ENCODE assay signal across 7 mouse cellular contexts in genomic region chr17:49563416-49563780, GRCm38 (mm10). TPM values are rescaled to one million over a fixed set of nuclear protein-coding genes. Genes with fewer than 3 reads are reported as not detected.
DNase-seq lines count a peak whose midpoint lies in the region; ATAC-seq and TF ChIP-seq lines count a peak whose summit lies in the region.

No protein-coding gene starts in this region.

- peak; percentile 14; the same call in 1 of the 2 replicates for ATAC-seq in forebrain, embryonic 13.5 days
- peak; percentile 34; the same call in 1 of the 2 replicates for ATAC-seq in limb, embryonic 14.5 days (ENCODE audit: low FRiP score, low read depth)
- no peak for ATAC-seq in stomach, embryonic 14.5 days (ENCODE audit: insufficient number of reproducible peaks, insufficient read depth, low FRiP score, low read depth)

- DNase-seq in layer of hippocampus, adult 2 months (ENCODE audit: low spot score in 2 of 2) = no peak
- no peak for DNase-seq in layer of hippocampus, postnatal 36 days
- no peak for DNase-seq in limb, embryonic 14.5 days (ENCODE audit: low spot score)
- DNase-seq in layer of hippocampus, postnatal 25 days (ENCODE audit: extremely low spot score in 1 of 2, low spot score in 1 of 2) = no peak
- no peak for DNase-seq in urinary bladder, postnatal 10 days (ENCODE audit: low spot score)

- WGBS in forebrain, embryonic 13.5 days = 23% methylated on average over 4 of the region's 4 CpGs
- 14% methylated on average over 4 of the region's 4 CpGs for WGBS in limb, embryonic 14.5 days
- WGBS in stomach, embryonic 14.5 days = 21% methylated on average over 4 of the region's 4 CpGs

- no peaks in the 10 kb centered on the region for H3K36me3 ChIP-seq in forebrain, embryonic 13.5 days (ENCODE audit: poor library complexity, severe bottlenecking)
- no peaks in the 10 kb centered on the region for H3K36me3 ChIP-seq in limb, embryonic 14.5 days (ENCODE audit: control insufficient read depth, insufficient read depth, low read length)
- H3K36me3 ChIP-seq in stomach, embryonic 14.5 days (ENCODE audit: control insufficient read depth, insufficient read depth, low read length) = no peaks in the 10 kb centered on the region

- TF ChIP-seq CTCF in layer of hippocampus, adult 2 months (conservative IDR thresholded peaks at IDR 0.05) = no peak

- peak overlapping the region; percentile 48 for H3K4me3 ChIP-seq in layer of hippocampus, adult 2 months
- H3K4me3 ChIP-seq in forebrain, embryonic 13.5 days = peak overlapping the region; percentile 42
- peak overlapping the region; percentile 60 for H3K4me3 ChIP-seq in limb, embryonic 14.5 days (replicated peaks; ENCODE audit: low read length)
- H3K4me3 ChIP-seq in stomach, embryonic 14.5 days (ENCODE audit: low read depth, low read length) = peak overlapping the region; percentile 55

- H3K9me3 ChIP-seq in forebrain, embryonic 13.5 days (replicated peaks) = no peaks in the 10 kb centered on the region
- H3K9me3 ChIP-seq in limb, embryonic 14.5 days (ENCODE audit: control insufficient read depth, low read length) = no peaks in the 10 kb centered on the region
- H3K9me3 ChIP-seq in stomach, embryonic 14.5 days (ENCODE audit: control insufficient read depth, low read depth, low read length) = no peaks in the 10 kb centered on the region

- peak overlapping the region; percentile 80 for H3K4me2 ChIP-seq in forebrain, embryonic 13.5 days
- peak overlapping the region; percentile 84 for H3K4me2 ChIP-seq in limb, embryonic 14.5 days (replicated peaks; ENCODE audit: low read depth, low read length, severe bottlenecking)
- peak overlapping the region; percentile 43 for H3K4me2 ChIP-seq in stomach, embryonic 14.5 days (replicated peaks; ENCODE audit: low read depth, low read length)

- peaks cover 20% of the 10 kb centered on the region for H3K4me1 ChIP-seq in forebrain, embryonic 13.5 days
- peaks cover 17% of the 10 kb centered on the region for H3K4me1 ChIP-seq in limb, embryonic 14.5 days (ENCODE audit: control insufficient read depth, insufficient read depth, low read length)
- H3K4me1 ChIP-seq in stomach, embryonic 14.5 days (ENCODE audit: control insufficient read depth, insufficient read depth, low read length) = peaks cover 10% of the 10 kb centered on the region; the same call in 1 of the 2 replicates

- TF ChIP-seq POLR2A in limb, embryonic 14.5 days (IDR thresholded peaks at IDR 0.05; ENCODE audit: borderline replicate concordance, extremely low read depth, insufficient read depth, insufficient read length) = no peak

- peaks cover 11% of the 10 kb centered on the region for H3K27me3 ChIP-seq in forebrain, embryonic 13.5 days
- no peaks in the 10 kb centered on the region for H3K27me3 ChIP-seq in limb, embryonic 14.5 days (ENCODE audit: control insufficient read depth, insufficient read depth, low read length)
- no peaks in the 10 kb centered on the region for H3K27me3 ChIP-seq in stomach, embryonic 14.5 days (ENCODE audit: control insufficient read depth, insufficient read depth, low read length)

- H3K27ac ChIP-seq in layer of hippocampus, adult 2 months = peak overlapping the region; percentile 82
- no peak overlapping the region for H3K27ac ChIP-seq in forebrain, embryonic 13.5 days
- peak overlapping the region; percentile 93 for H3K27ac ChIP-seq in limb, embryonic 14.5 days (replicated peaks; ENCODE audit: low read depth, low read length)
- peak overlapping the region; percentile 87 for H3K27ac ChIP-seq in stomach, embryonic 14.5 days (ENCODE audit: low read length)

- peak overlapping the region; percentile 65 for H3K9ac ChIP-seq in forebrain, embryonic 13.5 days
- peak overlapping the region; percentile 77 for H3K9ac ChIP-seq in limb, embryonic 14.5 days (ENCODE audit: low read depth, low read length, severe bottlenecking)
- peak overlapping the region; percentile 62 for H3K9ac ChIP-seq in stomach, embryonic 14.5 days (replicated peaks; ENCODE audit: low read depth, low read length)

RNA-seq across cellular contexts. Expression of gene Daam2, which starts 0.7 kb away (rescaled TPM):
- 10 to 100 TPM; 61.2 to 66.7 TPM for total RNA-seq in layer of hippocampus, adult 2 months (2021)
- total RNA-seq in layer of hippocampus, postnatal 36 days (2021) = 10 to 100 TPM; 54.7 to 69.8 TPM
- polyA plus RNA-seq in forebrain, embryonic 13.5 days (2015; fragmentation: Nextera tagmentation; extraction: Ambion mirVana) = 1.2 TPM in 2 replicates
- polyA plus RNA-seq in limb, embryonic 14.5 days (2012; rRNA removed) = 30.0 and 34.0 TPM in 2 replicates
- 8.7 and 11.6 TPM in 2 replicates for polyA plus RNA-seq in limb, embryonic 14.5 days (2014; fragmentation: Nextera tagmentation; extraction: Ambion mirVana)
- polyA plus RNA-seq in stomach, embryonic 14.5 days (2014; fragmentation: Nextera tagmentation; extraction: Ambion mirVana) = 12.5 TPM in 2 replicates
- total RNA-seq in layer of hippocampus, postnatal 25 days (2021) = 10 to 100 TPM; 55.9 to 57.1 TPM

RNA-seq across cellular contexts. Expression of gene Kif6, which starts 51.5 kb away (rescaled TPM):
- 1 to 10 TPM; 5.0 to 6.1 TPM for total RNA-seq in layer of hippocampus, adult 2 months (2021)
- total RNA-seq in layer of hippocampus, postnatal 36 days (2021) = 1 to 10 TPM; 4.7 to 5.0 TPM
- polyA plus RNA-seq in forebrain, embryonic 13.5 days (2015; fragmentation: Nextera tagmentation; extraction: Ambion mirVana) = 1.7 and 2.3 TPM in 2 replicates
- 0.78 and 1.1 TPM in 2 replicates for polyA plus RNA-seq in limb, embryonic 14.5 days (2012; rRNA removed)
- polyA plus RNA-seq in limb, embryonic 14.5 days (2014; fragmentation: Nextera tagmentation; extraction: Ambion mirVana) = 1.1 and 1.9 TPM in 2 replicates
- 2.1 and 2.7 TPM in 2 replicates for polyA plus RNA-seq in stomach, embryonic 14.5 days (2014; fragmentation: Nextera tagmentation; extraction: Ambion mirVana)
- 1 to 10 TPM; 3.0 to 3.9 TPM for total RNA-seq in layer of hippocampus, postnatal 25 days (2021)
